Mouse (Mus musculus) stomach, postnatal 0 days (tissue): ENCODE measurements around the gene 5330417H12Rik. TPM values are rescaled to one million over a fixed set of nuclear protein-coding genes. Genes with fewer than 3 reads are reported as not detected.

ENCODE experiments used
- ATAC-seq: fragments of 200-750 bp; cut with Nextera tagmentation; 2 replicates; pipeline ENCODE4 v1.8.0; 2017; ENCODE audit not compliant: low FRiP score, low TSS enrichment
- DNase-seq: peaks from one replicate; pipeline ENCODE4 v3.0.0-alpha.2; 2016; ENCODE audit warnings: low spot score
- H3K27ac ChIP-seq: fragments of 300-500 bp; sonication (generic); replicated peaks from 2 replicates; pipeline ENCODE4 v1.5.1; 2014; ENCODE audit warnings: mild to moderate bottlenecking, control low read depth
- H3K27me3 ChIP-seq: fragments of 300-500 bp; sonication (generic); 2 replicates; pipeline ENCODE4 v1.6.1; 2014; ENCODE audit warnings: low read length; ENCODE audit not compliant: control insufficient read depth, insufficient read depth
- H3K36me3 ChIP-seq: fragments of 300-500 bp; sonication (generic); 2 replicates; pipeline ENCODE4 v1.6.1; 2014; ENCODE audit warnings: low read length, mixed read lengths; ENCODE audit not compliant: control insufficient read depth, insufficient read depth
- H3K4me1 ChIP-seq: fragments of 300-500 bp; sonication (generic); replicated peaks from 2 replicates; pipeline ENCODE4 v1.6.1; 2014; ENCODE audit warnings: antibody characterized with exemption; ENCODE audit not compliant: control insufficient read depth, insufficient read depth
- H3K4me2 ChIP-seq: fragments of 300-500 bp; sonication (generic); replicated peaks from 2 replicates; pipeline ENCODE4 v1.6.1; 2014; ENCODE audit warnings: low read depth, mild to moderate bottlenecking, control low read depth, moderate library complexity
- H3K4me3 ChIP-seq: fragments of 300-500 bp; sonication (generic); 2 replicates; pipeline ENCODE4 v1.5.1; 2014; ENCODE audit warnings: low read depth, low read length, control low read depth
- H3K9ac ChIP-seq: fragments of 300-500 bp; sonication (generic); 2 replicates; pipeline ENCODE4 v1.6.1; 2014; ENCODE audit warnings: mild to moderate bottlenecking, low read length, control low read depth, mixed read lengths
- H3K9me3 ChIP-seq: fragments of 300-500 bp; sonication (generic); 2 replicates; pipeline ENCODE4 v1.6.1; 2016; ENCODE audit warnings: low read length; ENCODE audit not compliant: control insufficient read depth
- CTCF ChIP-seq: IDR thresholded peaks from 2 replicates; pipeline ENCODE4 v1.5.1; 2016; ENCODE audit warnings: antibody characterized with exemption, low read depth, mild to moderate bottlenecking, moderate library complexity
- EP300 ChIP-seq: optimal IDR thresholded peaks from 2 replicates; pipeline ENCODE3; 2016; ENCODE audit warnings: antibody characterized with exemption
- WGBS: fragments of 180-500 bp; shearing (Covaris S2); extraction: QIAGEN DNeasy Blood & Tissue Kit; methylation state at CpG from one replicate; pipeline ENCODE4 v1.1.7; 2014; 5-methylcytosine and 5-hydroxymethylcytosine counted together
- polyA plus RNA-seq: library from polyadenylated mRNA; unstranded; fragments of >200 nt; fragmentation: Nextera tagmentation; extraction: Ambion mirVana; gene quantifications from 2 replicates; pipeline ENCODE4 v1.2.1, GENCODE M21; 2015

The 5330417H12Rik gene
- polyA plus RNA-seq, 1 experiment from 2014 or later = not detected

DNA sequence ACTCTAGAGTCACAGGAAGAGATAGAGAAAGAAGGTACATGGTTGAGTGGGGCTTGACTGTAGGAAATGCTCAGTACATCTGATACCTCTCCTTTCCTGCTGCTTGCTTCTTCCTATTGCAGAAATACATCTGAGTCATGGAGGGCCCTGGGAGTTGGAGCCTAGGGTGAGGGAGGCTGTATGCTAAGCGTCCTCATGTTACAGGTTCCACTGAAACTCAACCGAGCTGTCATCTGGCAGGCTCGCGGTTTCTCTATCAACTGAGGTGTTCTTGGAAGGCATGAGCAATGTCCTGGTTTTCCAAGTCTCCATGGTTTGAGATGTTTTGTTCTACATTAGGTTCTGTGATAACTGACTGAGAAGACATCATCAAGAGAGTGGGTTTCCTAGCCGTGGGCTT, 13.1 kb upstream of the 5330417H12Rik start:
- no peaks in the 10 kb centered on the region for H3K27me3 ChIP-seq
- no peak overlapping the region for H3K27ac ChIP-seq
- no peak for ATAC-seq
- H3K36me3 ChIP-seq = no peaks in the 10 kb centered on the region
- no peak for DNase-seq
- 86% methylated on average over 5 of the region's 5 CpGs for WGBS
- TF ChIP-seq EP300 = no peak
- no peak overlapping the region for H3K4me2 ChIP-seq
- H3K4me1 ChIP-seq = no peaks in the 10 kb centered on the region
- H3K4me3 ChIP-seq = no peak overlapping the region
- no peak overlapping the region for H3K9ac ChIP-seq
- no peaks in the 10 kb centered on the region for H3K9me3 ChIP-seq

DNA sequence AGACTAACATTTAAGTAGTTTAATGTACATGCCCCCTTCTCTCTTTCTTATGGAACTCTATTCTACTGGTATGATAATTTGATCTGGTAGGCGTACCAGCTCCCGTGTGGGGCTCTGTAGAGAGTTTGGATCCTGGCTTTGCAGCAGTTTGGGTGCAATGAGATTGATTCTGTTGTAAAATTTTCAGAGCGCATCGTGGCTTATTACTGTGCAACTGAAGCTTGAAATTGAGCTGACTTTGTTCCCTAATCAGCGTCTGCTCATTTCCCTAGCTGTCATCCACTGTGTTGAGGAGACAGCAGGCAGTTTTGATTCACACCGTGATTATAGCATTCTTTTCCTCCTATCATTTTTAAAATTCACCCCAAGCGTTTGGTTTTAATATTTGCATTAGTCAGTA, 12.4 kb upstream of the 5330417H12Rik start:
- DNase-seq (no peak), ATAC-seq (no peak)
- 83% methylated on average over 7 of the region's 7 CpGs for WGBS
- H3K36me3 ChIP-seq = no peaks in the 10 kb centered on the region
- no peak overlapping the region for H3K4me3 ChIP-seq
- H3K4me2 ChIP-seq = no peak overlapping the region
- H3K4me1 ChIP-seq = no peaks in the 10 kb centered on the region
- H3K9ac ChIP-seq = no peak overlapping the region
- H3K27ac ChIP-seq = no peak overlapping the region
- TF ChIP-seq EP300 (no peak), CTCF (no peak)
- no peaks in the 10 kb centered on the region for H3K9me3 ChIP-seq
- H3K27me3 ChIP-seq = no peaks in the 10 kb centered on the region

DNA sequence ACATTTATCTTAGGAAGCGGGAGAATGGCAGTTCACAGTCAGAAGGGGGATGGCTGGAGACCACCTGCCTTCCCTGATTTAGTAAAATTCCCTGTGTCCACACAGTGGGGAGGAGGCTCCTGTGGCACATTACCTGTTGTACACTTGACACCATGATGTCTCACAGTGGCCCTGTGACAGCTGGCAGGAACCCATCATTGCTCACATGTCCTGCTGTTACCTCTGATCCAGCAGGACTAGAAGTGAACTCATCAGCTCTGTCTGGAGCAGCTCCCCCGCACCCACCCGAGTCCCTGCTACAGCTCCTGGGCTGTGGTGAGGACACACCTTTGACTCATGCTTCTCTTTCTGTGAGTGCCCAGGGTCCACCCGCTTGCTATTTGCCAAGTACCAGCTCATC, 8.2 kb upstream of the 5330417H12Rik start:
- no peak overlapping the region for H3K4me3 ChIP-seq
- no peaks in the 10 kb centered on the region for H3K27me3 ChIP-seq
- no peak overlapping the region for H3K27ac ChIP-seq
- ATAC-seq (no peak), DNase-seq (no peak)
- H3K4me1 ChIP-seq = no peaks in the 10 kb centered on the region
- 82% methylated on average over 4 of the region's 4 CpGs for WGBS
- H3K4me2 ChIP-seq = no peak overlapping the region
- H3K36me3 ChIP-seq = no peaks in the 10 kb centered on the region
- TF ChIP-seq CTCF (no peak), EP300 (no peak)
- no peak overlapping the region for H3K9ac ChIP-seq
- no peaks in the 10 kb centered on the region for H3K9me3 ChIP-seq

DNA sequence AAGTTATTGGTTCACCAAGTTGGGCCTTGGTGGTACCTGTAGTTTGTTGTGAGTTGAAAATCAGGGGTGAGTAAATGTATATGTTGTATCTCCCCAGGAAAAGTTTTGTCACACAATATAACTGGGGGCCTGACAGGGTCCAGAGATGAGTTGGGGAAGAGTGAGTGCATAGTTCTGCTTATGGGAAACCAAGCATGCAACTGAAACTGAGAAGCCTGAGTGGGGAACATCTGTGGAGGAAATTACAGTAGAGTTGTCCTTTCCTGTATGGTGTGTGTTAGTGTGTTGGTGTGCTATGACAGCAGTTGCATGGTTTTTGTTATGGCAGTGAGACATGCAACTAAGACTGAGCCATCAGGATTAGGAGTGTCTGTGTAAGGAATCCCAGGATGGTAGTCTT, 3.4 kb upstream of the 5330417H12Rik start:
- Histone ChIP-seq H3K4me3 (no peak overlapping the region), H3K4me1 (no peaks in the 10 kb centered on the region), H3K36me3 (no peaks in the 10 kb centered on the region), H3K27me3 (no peaks in the 10 kb centered on the region), H3K9me3 (no peaks in the 10 kb centered on the region), H3K4me2 (no peak overlapping the region), H3K27ac (no peak overlapping the region), H3K9ac (no peak overlapping the region)
- ATAC-seq = no peak
- no peak for DNase-seq
- TF ChIP-seq CTCF (no peak), EP300 (no peak)

DNA sequence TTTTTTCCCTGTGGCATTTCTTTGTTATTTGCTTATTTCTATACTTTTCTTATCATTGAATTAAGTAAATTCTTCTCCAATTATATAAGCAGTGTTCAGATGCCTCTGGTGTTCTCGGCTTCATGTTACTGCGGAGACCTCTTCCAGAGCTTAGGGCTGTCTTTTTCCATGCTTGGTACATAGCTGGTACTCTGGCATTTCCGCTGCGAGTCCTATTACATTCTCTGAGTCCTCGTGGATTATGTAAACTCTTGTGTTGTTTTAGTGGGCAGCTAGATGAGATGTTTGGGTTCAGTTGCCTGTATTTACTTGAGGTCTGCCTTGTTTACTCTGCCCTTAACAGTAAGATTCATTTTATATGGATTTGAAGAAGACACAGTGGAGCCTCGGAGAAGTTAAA, 820 bp upstream of the 5330417H12Rik start:
- H3K27ac ChIP-seq = no peak overlapping the region
- H3K4me2 ChIP-seq = no peak overlapping the region
- H3K27me3 ChIP-seq = no peaks in the 10 kb centered on the region
- TF ChIP-seq EP300 = no peak
- no peaks in the 10 kb centered on the region for H3K4me1 ChIP-seq
- H3K9me3 ChIP-seq = no peaks in the 10 kb centered on the region
- DNase-seq = no peak
- no peak for ATAC-seq
- H3K36me3 ChIP-seq = no peaks in the 10 kb centered on the region
- WGBS = 44% methylated on average over 6 of the region's 6 CpGs
- no peak overlapping the region for H3K4me3 ChIP-seq
- no peak overlapping the region for H3K9ac ChIP-seq

DNA sequence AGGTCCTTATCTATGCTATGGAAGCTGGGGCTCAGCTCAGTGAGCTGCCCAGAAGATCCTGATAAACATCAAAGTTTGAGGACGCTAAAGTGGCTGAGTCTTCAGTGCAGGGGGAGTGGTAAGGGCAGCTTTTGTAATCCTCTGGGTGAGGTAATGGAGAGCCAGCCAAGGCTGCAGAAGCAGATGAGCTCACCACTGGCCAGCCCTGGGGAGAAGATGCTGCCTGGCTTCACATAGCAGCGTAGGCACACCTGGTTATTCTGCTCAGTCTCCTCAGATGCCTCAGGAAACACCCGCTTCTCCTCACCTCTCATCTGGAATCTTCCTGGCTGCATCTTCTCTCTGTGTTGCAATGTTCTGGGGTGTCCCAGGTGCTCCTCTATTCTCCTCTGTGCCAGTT, 529 bp downstream of the 5330417H12Rik start:
- no peak overlapping the region for H3K4me3 ChIP-seq
- no peak overlapping the region for H3K27ac ChIP-seq
- TF ChIP-seq EP300 (no peak), CTCF (no peak)
- no peak overlapping the region for H3K9ac ChIP-seq
- no peak overlapping the region for H3K4me2 ChIP-seq
- 56% methylated on average over 3 of the region's 3 CpGs for WGBS
- H3K36me3 ChIP-seq = no peaks in the 10 kb centered on the region
- H3K9me3 ChIP-seq = no peaks in the 10 kb centered on the region
- ATAC-seq (no peak), DNase-seq (no peak)
- H3K4me1 ChIP-seq = no peaks in the 10 kb centered on the region
- H3K27me3 ChIP-seq = no peaks in the 10 kb centered on the region

DNA sequence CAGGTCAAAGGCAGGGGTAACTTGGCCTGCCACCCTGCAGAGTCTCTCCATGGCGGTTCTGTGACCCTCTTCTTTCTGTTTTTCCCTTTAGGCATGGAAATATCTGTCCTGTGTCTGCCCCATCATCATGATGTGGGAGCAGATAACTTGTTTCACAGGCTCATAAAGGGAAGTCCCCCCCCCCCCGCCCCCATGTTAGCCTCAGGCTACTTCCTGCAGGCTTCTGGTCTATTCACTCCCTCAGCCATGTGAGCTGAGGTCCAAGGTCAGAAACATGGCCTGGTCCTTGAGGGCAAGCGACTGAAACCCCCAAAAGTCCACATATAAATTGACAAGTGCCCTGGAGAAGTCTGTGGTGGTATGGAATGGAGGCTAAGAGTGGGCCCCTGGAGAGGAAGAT, 4.8 kb downstream of the 5330417H12Rik start:
- no peaks in the 10 kb centered on the region for H3K9me3 ChIP-seq
- no peak for DNase-seq
- no peaks in the 10 kb centered on the region for H3K36me3 ChIP-seq
- H3K4me3 ChIP-seq = no peak overlapping the region
- H3K27me3 ChIP-seq = no peaks in the 10 kb centered on the region
- H3K4me2 ChIP-seq = no peak overlapping the region
- no peak for TF ChIP-seq CTCF
- TF ChIP-seq EP300 = no peak
- H3K9ac ChIP-seq = no peak overlapping the region
- 63% methylated on average over 3 of the region's 3 CpGs for WGBS
- no peaks in the 10 kb centered on the region for H3K4me1 ChIP-seq
- ATAC-seq = no peak
- no peak overlapping the region for H3K27ac ChIP-seq
